Mouse (Mus musculus) midbrain, embryonic 15.5 days (tissue): ENCODE measurements around the gene Cltc. TPM values are rescaled to one million over a fixed set of nuclear protein-coding genes. Genes with fewer than 3 reads are reported as not detected.

ENCODE experiments used
- ATAC-seq: fragments of 200-750 bp; cut with Nextera tagmentation; replicated peaks from 2 replicates; pipeline ENCODE4 v1.8.0; 2017; ENCODE audit warnings: moderate TSS enrichment
- H3K27ac ChIP-seq: fragments of 300-500 bp; sonication (generic); 2 replicates; pipeline ENCODE4 v1.5.1; 2015; ENCODE audit warnings: mild to moderate bottlenecking, inconsistent platforms
- H3K27me3 ChIP-seq: fragments of 300-500 bp; sonication (generic); replicated peaks from 2 replicates; pipeline ENCODE4 v1.6.1; 2015; ENCODE audit warnings: inconsistent platforms
- H3K36me3 ChIP-seq: fragments of 300-500 bp; sonication (generic); replicated peaks from 2 replicates; pipeline ENCODE4 v1.6.1; 2015; ENCODE audit warnings: inconsistent platforms
- H3K4me1 ChIP-seq: fragments of 300-500 bp; sonication (generic); 2 replicates; pipeline ENCODE4 v1.6.1; 2015; ENCODE audit warnings: inconsistent platforms
- H3K4me2 ChIP-seq: fragments of 300-500 bp; sonication (generic); 2 replicates; pipeline ENCODE4 v1.6.1; 2015; ENCODE audit warnings: inconsistent platforms, mild to moderate bottlenecking, moderate library complexity
- H3K4me3 ChIP-seq: fragments of 300-500 bp; sonication (generic); 2 replicates; pipeline ENCODE4 v1.5.1; 2015; ENCODE audit warnings: mild to moderate bottlenecking, inconsistent platforms
- H3K9ac ChIP-seq: fragments of 300-500 bp; sonication (generic); 2 replicates; pipeline ENCODE4 v1.6.1; 2015; ENCODE audit warnings: mild to moderate bottlenecking, inconsistent platforms
- H3K9me3 ChIP-seq: fragments of 300-500 bp; sonication (generic); 2 replicates; pipeline ENCODE4 v1.6.1; 2016; ENCODE audit warnings: inconsistent platforms
- WGBS: fragments of 180-500 bp; shearing (Covaris S2); methylation state at CpG from one replicate; pipeline ENCODE4 v1.1.7; 2015; ENCODE audit warnings: mixed read lengths; 5-methylcytosine and 5-hydroxymethylcytosine counted together
- polyA plus RNA-seq: library from polyadenylated mRNA; unstranded; fragments of >200 nt; fragmentation: Nextera tagmentation; extraction: Ambion mirVana; gene quantifications from 2 replicates; pipeline ENCODE4 v1.2.1, GENCODE M21; 2015

Cltc gene
- polyA plus RNA-seq, 1 experiment from 2014 or later = 166 TPM

DNA sequence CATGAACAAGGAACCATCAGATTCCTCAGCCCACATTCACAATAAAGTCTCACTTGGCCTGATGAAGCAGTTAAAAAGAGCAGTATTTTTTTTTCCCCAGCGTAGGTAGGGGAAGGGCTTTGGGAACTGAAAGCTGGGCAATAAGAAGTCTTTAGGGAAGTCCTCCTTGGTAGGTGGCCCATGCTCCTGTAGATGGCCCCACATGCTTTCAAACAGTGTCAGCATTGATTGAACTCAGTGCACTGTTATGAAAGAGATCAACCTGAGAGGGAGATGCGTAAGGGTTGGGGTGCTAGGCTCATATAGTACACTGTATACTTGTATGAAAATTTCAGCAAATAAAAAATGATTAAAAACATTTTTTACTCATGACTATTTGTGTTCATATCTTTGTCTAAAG is 65.4 kb downstream of the Cltc start:
- Histone ChIP-seq H3K27ac (no peak overlapping the region), H3K4me2 (no peak overlapping the region), H3K9ac (no peak overlapping the region), H3K36me3 (peaks cover 33% of the 10 kb centered on the region), H3K9me3 (no peaks in the 10 kb centered on the region), H3K4me3 (no peak overlapping the region), H3K4me1 (0 out of 2 replicates have a peak, but pooled peaks cover 2% of the 10 kb centered on the region), H3K27me3 (no peaks in the 10 kb centered on the region)
- no peak for ATAC-seq
- 100% methylated on average over 2 of the region's 2 CpGs for WGBS

DNA sequence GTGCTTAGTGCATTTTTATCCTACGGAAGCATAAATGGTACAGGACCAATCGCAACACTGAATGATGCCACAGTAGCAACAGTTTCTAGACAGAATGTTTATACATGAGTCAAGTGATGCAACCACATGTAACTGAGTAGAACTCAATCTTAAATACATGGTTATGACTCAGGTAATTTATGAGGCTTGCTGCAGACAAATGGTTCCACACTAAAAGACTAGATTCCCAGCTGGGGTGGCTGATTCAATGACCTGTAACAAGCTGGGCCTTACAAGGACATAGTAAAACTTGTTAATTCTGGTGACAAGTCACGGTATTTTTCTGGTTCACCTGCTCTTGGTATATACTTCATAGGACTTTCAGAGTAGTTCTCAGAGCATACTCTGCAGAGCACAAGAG is 65.9 kb downstream of the Cltc start:
- 96% methylated on average over 3 of the region's 3 CpGs for WGBS
- no peak overlapping the region for H3K9ac ChIP-seq
- no peak overlapping the region for H3K4me3 ChIP-seq
- peaks cover 33% of the 10 kb centered on the region for H3K36me3 ChIP-seq
- no peaks in the 10 kb centered on the region for H3K9me3 ChIP-seq
- no peak overlapping the region for H3K27ac ChIP-seq
- no peaks in the 10 kb centered on the region for H3K27me3 ChIP-seq
- ATAC-seq = no peak
- no peak overlapping the region for H3K4me2 ChIP-seq
- 0 out of 2 replicates have a peak, but pooled peaks cover 5% of the 10 kb centered on the region for H3K4me1 ChIP-seq

- Histone ChIP-seq H3K4me2 (no peak overlapping the region), H3K4me3 (no peak overlapping the region), H3K27me3 (no peaks in the 10 kb centered on the region), H3K9ac (no peak overlapping the region), H3K9me3 (no peaks in the 10 kb centered on the region), H3K36me3 (peaks cover 29% of the 10 kb centered on the region), H3K4me1 (peaks cover 11% of the 10 kb centered on the region), H3K27ac (no peak overlapping the region)
- no peak for ATAC-seq
- 91% methylated on average over 3 of the region's 3 CpGs for WGBS
Measured at GRCm38 (mm10) chr11:86690383-86690782, 67.0 kb downstream of the Cltc start.

GRCm38 (mm10) chr11:86685366-86685765 is 72.0 kb downstream of the Cltc start:
- Histone ChIP-seq H3K27ac (no peak overlapping the region), H3K27me3 (no peaks in the 10 kb centered on the region), H3K9me3 (no peaks in the 10 kb centered on the region), H3K36me3 (peaks cover 6% of the 10 kb centered on the region; the same call in 1 of the 2 replicates), H3K9ac (no peak overlapping the region), H3K4me2 (peak overlapping the region; percentile 67), H3K4me1 (peaks cover 39% of the 10 kb centered on the region), H3K4me3 (no peak overlapping the region)
- WGBS = 88% methylated on average over 1 of the region's 1 CpGs
- no peak for ATAC-seq

- no peaks in the 10 kb centered on the region for H3K36me3 ChIP-seq
- H3K4me2 ChIP-seq = peak overlapping the region; percentile 67
- H3K27ac ChIP-seq = peak overlapping the region; percentile 87
- no peaks in the 10 kb centered on the region for H3K27me3 ChIP-seq
- H3K9ac ChIP-seq = peak overlapping the region; percentile 90
- peaks cover 39% of the 10 kb centered on the region for H3K4me1 ChIP-seq
- 9% methylated on average over 20 of the region's 20 CpGs for WGBS
- H3K4me3 ChIP-seq = peak overlapping the region; percentile 75
- H3K9me3 ChIP-seq = no peaks in the 10 kb centered on the region
- ATAC-seq = no peak
Measured at GRCm38 (mm10) chr11:86684126-86685012, 73.0 kb downstream of the Cltc start.

DNA sequence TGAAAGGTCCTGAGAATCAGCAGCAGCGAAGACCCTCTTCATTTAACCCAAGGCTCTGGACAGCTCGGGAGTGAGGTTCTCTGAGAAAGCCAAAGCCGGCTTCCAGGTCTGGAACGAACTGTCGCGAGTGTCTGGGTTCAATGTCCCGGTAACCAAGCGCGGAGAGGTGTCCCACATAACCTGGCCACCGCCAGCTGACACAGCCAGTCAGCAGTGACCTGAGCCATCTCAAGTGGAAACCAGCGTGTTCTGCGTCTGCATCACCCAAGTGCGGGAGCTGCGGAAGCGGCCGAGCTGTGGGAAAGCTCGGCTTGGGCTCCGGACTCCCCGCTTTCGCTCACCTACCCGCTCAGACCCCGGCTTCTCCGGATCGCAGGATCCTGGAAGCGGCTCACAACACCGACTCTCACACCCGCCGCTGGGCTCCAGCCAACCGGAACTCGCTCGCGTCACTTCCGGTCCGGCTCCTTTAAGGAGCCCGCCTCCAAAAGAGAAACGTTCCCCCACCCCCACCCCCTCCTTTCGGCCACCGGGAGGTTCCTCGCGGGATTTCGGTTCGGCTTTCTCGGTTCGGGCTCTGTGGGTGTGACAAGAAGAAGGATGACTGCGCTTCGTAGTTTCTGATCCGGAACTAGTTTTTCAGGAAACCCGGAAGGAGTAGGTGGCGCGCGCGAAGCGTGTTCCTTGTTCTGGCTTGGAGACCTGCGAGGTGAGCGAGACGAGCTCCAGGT is 73.8 kb downstream of the Cltc start, which contains the start of the genes Vmp1 and Ptrh2:
Vmp1 (minus strand) TSS at position 442 of the 731 bp plus-strand sequence.
Ptrh2 (plus strand) TSS at position 591 of the 731 bp plus-strand sequence.
- peak within 1 kb of the TSS; percentile 67 for H3K4me2 ChIP-seq
- WGBS = under 1% methylated on average over 56 of the region's 56 CpGs
- no peaks in the 10 kb centered on the region for H3K36me3 ChIP-seq
- no peaks in the 10 kb centered on the region for H3K27me3 ChIP-seq
- peaks cover 39% of the 10 kb centered on the region for H3K4me1 ChIP-seq
- peak within 1 kb of the TSS; percentile 75 for H3K4me3 ChIP-seq
- H3K9me3 ChIP-seq = no peaks in the 10 kb centered on the region
- ATAC-seq = peak; percentile 97
- H3K9ac ChIP-seq = peak within 1 kb of the TSS; percentile 90
- peak within 1 kb of the TSS; percentile 87 for H3K27ac ChIP-seq

GRCm38 (mm10) chr11:86682861-86683260 is 74.5 kb downstream of the Cltc start:
- H3K27ac ChIP-seq = no peak overlapping the region
- 41% methylated on average over 7 of the region's 7 CpGs for WGBS
- ATAC-seq = no peak

DNA sequence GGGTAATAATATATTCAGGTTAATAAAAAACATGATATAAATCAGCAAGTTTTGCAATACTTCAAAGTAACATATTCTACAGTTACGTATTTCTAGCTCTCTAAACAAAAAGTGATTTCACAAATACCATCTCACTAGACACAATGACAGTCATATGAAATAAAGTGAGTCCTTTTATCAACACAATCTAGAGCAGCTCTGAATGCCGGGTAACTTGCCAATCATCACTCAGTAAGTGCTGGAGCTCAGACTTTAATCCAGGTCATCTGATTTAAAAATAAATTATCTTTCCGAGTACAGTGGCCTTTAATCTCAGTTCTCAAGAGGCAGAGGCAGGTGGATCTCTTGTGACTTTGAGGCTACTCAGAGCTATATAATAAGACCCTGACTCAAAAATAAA is 75.9 kb downstream of the Cltc start:
- no peak overlapping the region for H3K27ac ChIP-seq
- H3K9ac ChIP-seq = no peak overlapping the region
- H3K4me1 ChIP-seq = peaks cover 35% of the 10 kb centered on the region
- no peak for ATAC-seq
- 87% methylated on average over 3 of the region's 3 CpGs for WGBS
- no peak overlapping the region for H3K4me2 ChIP-seq
- no peaks in the 10 kb centered on the region for H3K27me3 ChIP-seq
- no peaks in the 10 kb centered on the region for H3K9me3 ChIP-seq
- H3K36me3 ChIP-seq = no peaks in the 10 kb centered on the region
- no peak overlapping the region for H3K4me3 ChIP-seq

More at GRCm38 (mm10) chr11:86682861-86683260, 74.5 kb downstream of the Cltc start:
- Histone ChIP-seq H3K27me3 (no peaks in the 10 kb centered on the region), H3K9ac (peak overlapping the region; percentile 90), H3K9me3 (no peaks in the 10 kb centered on the region), H3K36me3 (no peaks in the 10 kb centered on the region), H3K4me1 (peaks cover 39% of the 10 kb centered on the region), H3K4me2 (peak overlapping the region; percentile 67), H3K4me3 (peak overlapping the region; percentile 75)

GRCm38 (mm10) chr11:86680729-86681128 is 76.6 kb downstream of the Cltc start:
- H3K27me3 ChIP-seq = no peaks in the 10 kb centered on the region
- H3K27ac ChIP-seq = no peak overlapping the region
- no peak overlapping the region for H3K4me3 ChIP-seq
- WGBS = 97% methylated on average over 3 of the region's 3 CpGs
- H3K9ac ChIP-seq = no peak overlapping the region
- H3K4me1 ChIP-seq = peaks cover 32% of the 10 kb centered on the region
- H3K4me2 ChIP-seq = no peak overlapping the region
- H3K36me3 ChIP-seq = no peaks in the 10 kb centered on the region
- ATAC-seq = no peak
- no peaks in the 10 kb centered on the region for H3K9me3 ChIP-seq

- no peaks in the 10 kb centered on the region for H3K36me3 ChIP-seq
- H3K27ac ChIP-seq = no peak overlapping the region
- H3K4me2 ChIP-seq = no peak overlapping the region
- H3K9ac ChIP-seq = no peak overlapping the region
- peaks cover 19% of the 10 kb centered on the region for H3K4me1 ChIP-seq
- no peaks in the 10 kb centered on the region for H3K9me3 ChIP-seq
- no peaks in the 10 kb centered on the region for H3K27me3 ChIP-seq
- no peak for ATAC-seq
- no peak overlapping the region for H3K4me3 ChIP-seq
- WGBS = 36% methylated on average over 5 of the region's 5 CpGs
Measured at GRCm38 (mm10) chr11:86678957-86679356, 78.4 kb downstream of the Cltc start.

DNA sequence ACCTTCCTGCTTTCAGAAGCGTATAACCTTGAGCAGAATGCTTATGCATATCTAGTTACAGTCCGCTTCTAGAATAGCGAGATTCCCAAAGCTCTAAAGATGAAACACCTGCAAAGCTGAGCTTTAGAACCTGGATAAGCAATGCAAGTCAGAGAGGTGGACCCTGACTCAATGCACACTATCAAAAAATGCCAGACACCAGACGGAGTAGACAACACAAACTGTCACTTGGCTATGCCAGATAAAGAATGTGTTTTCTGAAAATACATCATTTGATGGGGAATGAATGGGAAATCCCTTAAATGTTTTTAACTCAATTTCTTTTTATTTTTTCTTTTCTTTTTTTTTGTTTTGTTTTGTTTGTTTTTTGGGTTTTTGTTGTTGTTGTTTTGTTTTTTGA is 81.8 kb downstream of the Cltc start:
- no peak overlapping the region for H3K9ac ChIP-seq
- 91% methylated on average over 4 of the region's 4 CpGs for WGBS
- no peak overlapping the region for H3K27ac ChIP-seq
- H3K27me3 ChIP-seq = no peaks in the 10 kb centered on the region
- H3K4me2 ChIP-seq = no peak overlapping the region
- H3K9me3 ChIP-seq = no peaks in the 10 kb centered on the region
- H3K36me3 ChIP-seq = no peaks in the 10 kb centered on the region
- H3K4me3 ChIP-seq = no peak overlapping the region
- no peaks in the 10 kb centered on the region for H3K4me1 ChIP-seq
- no peak for ATAC-seq

- Histone ChIP-seq H3K27me3 (no peaks in the 10 kb centered on the region), H3K36me3 (no peaks in the 10 kb centered on the region), H3K27ac (no peak overlapping the region), H3K4me1 (no peaks in the 10 kb centered on the region), H3K4me3 (no peak overlapping the region), H3K9ac (no peak overlapping the region), H3K4me2 (no peak overlapping the region), H3K9me3 (no peaks in the 10 kb centered on the region)
- no peak for ATAC-seq
- 86% methylated on average over 3 of the region's 3 CpGs for WGBS
Measured at GRCm38 (mm10) chr11:86672772-86673171, 84.6 kb downstream of the Cltc start.
